Mouse (Mus musculus): ENCODE measurements at regions not wholly inside any gene's neighbourhood (a gene's known extent, or its start where the extent isn't known, plus 50 kb on each side); places are given as distances from the start of the nearest gene placed in this dataset.
A peak's percentile ranks its signal among the peaks of the same experiment; 100 is the strongest.

GRCm38 (mm10) chr9:81418361-81418760 lies 215.3 kb downstream of the Htr1b start:
- peak in 1 of 2 experiments; percentile 5 for DNase-seq (ENCODE audit: extremely low spot score in 1 of 2, low spot score in 1 of 2)

GRCm38 (mm10) chr9:81400038-81400437 lies 233.6 kb downstream of the Htr1b start:
- no peak for DNase-seq (ENCODE audit: extremely low spot score in 1 of 2, low spot score in 1 of 2)
